Mouse (Mus musculus): ENCODE measurements around the gene Map3k4.

GRCm38 (mm10) chr17:12316251-12316650 lies 2.3 kb downstream of the Map3k4 start:
- no peak for TF ChIP-seq CTCF (conservative IDR thresholded peaks at IDR 0.05; ENCODE audit: insufficient read depth, insufficient read length, low read depth, low read length)
- TF ChIP-seq POLR2A (IDR thresholded peaks at IDR 0.05; ENCODE audit: low read depth, low read length) = no peak
